Mouse (Mus musculus) embryonic fibroblast, embryonic 13.5 days (primary cell): ENCODE measurements around the gene Ogdh.

Source experiments
- CTCF ChIP-seq: IDR thresholded peaks from 2 replicates; pipeline ENCODE4 v1.5.1; 2011; ENCODE audit warnings: mild to moderate bottlenecking, control low read depth, low read length, moderate library complexity, borderline replicate concordance; ENCODE audit not compliant: insufficient read depth
- POLR2A ChIP-seq: IDR thresholded peaks from 2 replicates; pipeline ENCODE4 v1.6.1; 2011; ENCODE audit warnings: low read depth, mild to moderate bottlenecking, control low read depth, low read length, moderate library complexity

DNA sequence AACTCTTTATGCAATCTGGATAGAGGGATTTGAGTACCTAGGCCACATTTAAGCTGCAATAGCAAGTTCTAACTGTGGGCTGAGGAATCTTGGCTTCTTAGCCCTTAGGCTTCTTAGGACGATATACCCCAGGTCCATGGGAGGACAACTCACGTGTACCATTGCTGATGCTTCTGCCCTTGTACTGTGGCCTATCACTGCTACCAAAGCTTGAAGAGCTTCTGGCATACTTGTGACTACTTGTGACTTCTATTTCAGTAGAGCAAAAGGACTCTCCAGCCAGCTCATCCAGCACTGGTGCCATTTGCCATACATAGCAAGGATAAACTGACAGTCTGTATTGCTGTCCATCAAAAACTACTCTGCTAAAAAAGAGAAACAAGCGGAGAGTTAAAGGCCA is 1.3 kb upstream of the Ogdh start:
- TF ChIP-seq CTCF: no peak
- TF ChIP-seq POLR2A: no peak
